Mouse (Mus musculus) adipocyte (in vitro differentiated cells): Measurements from ENCODE around the gene Ttc34.
A peak's percentile ranks its signal among the peaks of the same experiment; 100 is the strongest.

Experiments
- DNase-seq: peaks from one replicate; pipeline ENCODE4 v3.0.0-alpha.2; 2016; ENCODE audit warnings: low spot score

Ttc34 gene

GRCm38 (mm10) chr4:154857366-154858240 is 20.3 kb downstream of the Ttc34 start:
- DNase-seq = no peak

- no peak for DNase-seq
These were observed 21.3 kb downstream of the Ttc34 start for GRCm38 (mm10) chr4:154858601-154859000.

- no peak for DNase-seq
These were observed 24.7 kb downstream of the Ttc34 start for GRCm38 (mm10) chr4:154861967-154862366.

GRCm38 (mm10) chr4:154863436-154863935 is 26.2 kb downstream of the Ttc34 start:
- DNase-seq = no peak

DNA sequence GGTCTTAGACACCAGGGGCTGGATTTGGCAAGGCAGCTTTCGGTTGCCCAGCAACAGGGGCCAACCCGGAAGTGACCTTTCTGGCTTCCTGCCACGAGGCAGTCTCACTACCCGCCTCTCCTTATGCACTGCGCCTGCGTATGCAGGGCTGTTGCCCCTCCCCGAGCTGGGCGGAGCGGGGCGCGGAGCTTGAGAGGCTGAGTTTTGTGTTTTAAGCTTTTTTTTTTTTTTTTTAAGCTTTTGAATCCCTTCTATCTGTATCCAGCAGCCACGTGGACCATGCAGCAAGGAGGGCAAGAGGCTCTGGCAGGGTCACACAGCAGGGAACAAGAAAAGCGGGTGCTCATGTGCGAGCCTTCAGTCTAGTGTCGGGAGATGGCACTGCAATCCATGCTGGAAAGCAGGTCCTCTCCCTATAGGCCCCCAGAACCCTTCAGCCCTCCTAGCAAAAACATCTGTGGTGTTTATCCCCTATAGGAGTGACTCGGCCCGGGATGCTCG is 27.1 kb downstream of the Ttc34 start:
- no peak for DNase-seq

GRCm38 (mm10) chr4:154864961-154865760 is 27.9 kb downstream of the Ttc34 start:
- no peak for DNase-seq

- DNase-seq = no peak
These were observed 29.1 kb downstream of the Ttc34 start for GRCm38 (mm10) chr4:154866391-154866790.

DNA sequence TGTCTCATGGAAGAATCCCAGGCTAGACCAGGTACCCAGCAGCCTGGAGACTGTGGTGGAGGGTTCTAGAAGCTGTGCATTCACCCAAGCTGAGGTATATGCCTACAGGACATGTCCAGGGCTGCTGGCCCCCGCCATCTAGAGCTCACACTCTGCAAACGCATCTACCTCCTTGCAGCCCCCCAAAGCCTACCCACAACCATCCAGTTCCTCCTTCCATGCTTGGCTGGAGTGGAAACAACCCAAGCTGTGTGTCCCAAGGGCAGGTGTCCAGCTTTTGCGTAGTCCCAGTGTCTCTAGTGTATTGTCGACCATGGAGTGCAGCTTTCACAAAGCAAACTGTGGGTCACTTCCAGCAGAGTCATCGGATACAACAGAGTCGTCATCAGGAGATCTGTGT is 30.0 kb downstream of the Ttc34 start:
- no peak for DNase-seq

DNA sequence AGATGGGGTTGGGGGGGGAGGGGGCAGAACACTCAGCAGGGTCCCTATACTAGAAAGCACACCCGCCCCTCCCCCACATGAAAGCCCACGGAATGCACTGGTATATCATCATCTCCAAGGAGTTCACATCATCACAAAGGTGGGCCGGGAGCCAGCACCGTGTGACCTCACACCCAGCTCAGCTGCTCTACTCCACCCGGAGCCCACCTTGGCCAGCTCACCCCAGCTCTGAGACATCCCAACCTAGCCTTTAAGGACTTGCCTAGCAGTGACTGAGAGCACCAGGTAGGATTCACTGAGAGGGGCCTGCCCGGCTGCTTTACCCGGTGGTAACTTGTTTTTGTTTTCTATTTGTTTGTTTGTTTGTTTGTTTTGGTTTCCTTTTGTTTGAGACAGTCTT is 32.2 kb downstream of the Ttc34 start, which contains the start of gene Mmel1:
Mmel1 (plus strand) TSS at position 146 of the 400 bp plus-strand sequence.
- no peak for DNase-seq

DNA sequence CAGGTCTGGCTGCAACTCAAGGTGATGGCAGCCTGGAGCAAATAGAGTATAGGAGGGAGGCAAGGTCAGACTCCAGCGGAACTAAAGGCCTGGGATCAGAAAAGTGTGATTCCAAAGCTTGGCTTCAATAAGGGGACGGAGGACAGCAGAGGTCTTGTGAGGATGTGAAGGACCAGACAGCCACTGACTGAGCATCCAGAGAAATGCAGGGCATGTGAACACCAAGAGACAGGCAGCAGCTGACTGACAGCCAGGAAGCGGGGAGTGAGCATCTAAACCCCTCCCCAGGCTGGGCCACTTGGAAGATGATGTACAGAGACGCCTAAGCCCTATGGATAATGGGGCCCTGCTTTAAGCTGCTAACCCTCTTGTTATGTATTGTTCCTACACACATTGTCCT is 33.5 kb downstream of the Ttc34 start:
- no peak for DNase-seq

DNA sequence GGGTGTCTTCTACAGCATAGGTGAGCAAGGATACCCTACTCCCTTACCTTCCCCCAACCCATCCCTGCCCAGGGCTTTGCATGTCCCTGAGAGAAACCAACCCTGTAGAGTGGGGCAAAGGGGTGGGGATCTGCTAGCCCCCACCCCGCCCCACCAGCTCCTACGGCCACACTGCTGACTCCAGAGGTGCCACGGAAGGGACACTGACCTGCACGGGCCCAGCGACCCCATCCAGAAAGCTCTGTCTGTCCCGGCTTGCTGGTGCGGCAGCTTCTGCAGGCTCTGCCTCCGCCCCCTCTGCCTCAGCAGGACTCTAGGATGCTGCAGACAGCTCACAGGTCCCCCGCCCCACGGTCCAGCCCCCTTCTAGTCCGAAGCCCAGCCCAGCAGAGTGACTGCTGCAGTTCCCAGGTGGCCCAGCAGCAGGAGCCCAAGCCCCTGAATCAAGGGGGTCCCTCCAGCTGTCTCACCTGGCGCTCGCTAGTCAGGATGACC is 34.5 kb downstream of the Ttc34 start:
- DNase-seq = no peak

- no peak for DNase-seq
These were observed 35.9 kb downstream of the Ttc34 start for GRCm38 (mm10) chr4:154873186-154873585.

DNA sequence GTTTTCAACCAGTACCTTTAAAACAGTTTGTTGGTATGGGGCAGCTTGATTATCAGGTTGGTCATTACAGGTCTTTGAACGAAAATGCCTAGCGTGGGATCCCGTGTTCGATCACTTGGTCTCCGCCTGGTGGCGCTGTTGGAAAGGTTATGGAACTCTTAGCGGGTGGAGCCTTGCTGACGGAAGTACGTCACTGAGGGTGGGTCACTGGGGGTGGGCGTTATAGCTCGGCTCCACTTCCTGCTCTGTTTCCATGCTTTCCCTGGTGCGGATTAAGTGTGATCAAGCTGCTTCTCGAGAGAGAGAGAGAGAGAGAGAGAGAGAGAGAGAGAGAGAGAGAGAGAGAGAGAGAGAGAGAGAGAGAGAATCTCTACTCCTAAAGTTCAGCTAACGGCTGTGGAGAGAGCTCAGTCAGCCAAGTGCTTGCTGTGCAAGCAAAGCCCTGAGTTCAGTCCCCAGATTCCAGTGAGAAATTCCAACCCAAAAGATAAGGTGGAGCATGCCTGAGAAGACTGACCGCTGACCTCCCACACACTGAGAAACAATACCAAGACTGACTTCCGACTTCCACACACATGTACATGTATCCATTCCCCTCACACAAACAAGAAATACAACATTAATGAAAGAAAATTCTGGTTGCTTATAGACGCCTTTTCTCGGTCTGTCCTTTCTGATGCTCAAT is 40.7 kb downstream of the Ttc34 start:
- peak; percentile 95 for DNase-seq

GRCm38 (mm10) chr4:154880730-154881129 is 43.5 kb downstream of the Ttc34 start:
- DNase-seq = no peak

DNA sequence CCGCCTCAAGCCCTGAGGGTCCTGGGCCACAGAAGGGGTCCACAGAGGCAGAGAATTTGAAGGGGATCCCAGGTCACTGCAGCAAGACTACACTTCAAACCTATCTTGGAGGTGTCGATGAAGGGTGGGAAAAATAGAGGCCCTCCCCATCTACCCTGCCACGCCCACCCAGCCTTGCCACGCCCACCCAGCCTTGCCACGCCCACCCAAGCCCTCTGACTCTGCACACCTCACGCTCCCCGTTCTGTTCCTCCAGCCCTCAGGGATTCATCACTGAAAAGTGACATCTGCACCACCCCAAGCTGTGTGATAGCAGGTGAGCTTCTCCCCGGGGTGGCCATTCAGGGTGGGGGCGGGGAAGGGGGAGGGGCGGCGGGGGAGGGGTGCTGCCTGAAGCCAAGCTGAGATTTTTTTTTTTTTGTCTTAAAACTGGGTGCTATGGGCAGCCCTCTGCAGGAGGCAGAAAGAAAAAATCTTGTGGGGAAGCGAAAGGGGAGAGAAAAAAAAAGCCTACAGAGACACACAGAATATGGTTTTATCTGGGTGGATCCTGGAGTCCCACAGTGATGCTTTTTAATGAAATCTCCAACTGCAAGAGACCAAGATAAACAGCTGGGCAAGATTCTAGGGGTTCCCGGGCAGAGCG is 44.9 kb downstream of the Ttc34 start:
- no peak for DNase-seq

GRCm38 (mm10) chr4:154885416-154885815 is 48.2 kb downstream of the Ttc34 start:
- no peak for DNase-seq

DNA sequence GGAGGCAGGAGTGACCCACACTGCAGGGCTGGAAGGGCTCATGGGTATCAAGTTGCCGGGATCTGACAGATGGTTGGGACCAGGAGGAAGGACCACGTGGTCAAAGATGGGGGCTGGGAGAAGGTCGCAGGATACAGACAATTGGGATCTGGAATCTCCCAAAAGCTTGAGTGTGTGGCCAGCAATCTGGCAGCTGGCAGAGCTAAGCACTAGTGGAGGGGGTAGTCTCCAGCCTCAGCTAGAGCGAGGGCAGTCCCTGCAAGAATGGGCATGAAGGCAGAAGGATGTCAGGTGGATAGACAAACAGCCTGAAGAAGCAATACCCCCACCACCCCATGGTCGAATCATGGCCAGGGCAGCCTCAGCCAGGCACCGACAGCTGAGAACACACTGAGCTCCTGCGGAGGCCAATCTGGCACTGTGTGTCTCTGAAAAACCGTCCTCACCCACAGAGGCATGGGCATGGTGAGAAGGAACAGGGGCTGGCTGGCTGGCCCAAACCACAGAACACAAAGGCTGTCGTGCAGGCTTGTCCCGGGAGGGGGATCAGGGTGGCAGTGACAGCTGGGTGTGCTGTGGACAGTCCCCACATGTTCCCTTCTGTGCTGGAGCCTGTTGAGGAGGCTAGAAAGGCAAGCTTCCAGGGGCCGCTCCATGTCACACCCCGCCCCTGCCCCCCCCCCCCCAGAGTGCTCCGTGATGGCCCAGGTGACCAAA is 49.8 kb downstream of the Ttc34 start:
- no peak for DNase-seq

GRCm38 (mm10) chr4:154887593-154888250 is 50.5 kb downstream of the Ttc34 start:
- no peak for DNase-seq

GRCm38 (mm10) chr4:154890887-154891286 is 53.6 kb downstream of the Ttc34 start:
- no peak for DNase-seq

GRCm38 (mm10) chr4:154895549-154895948 is 58.3 kb downstream of the Ttc34 start:
- no peak for DNase-seq
